Mouse (Mus musculus) limb, embryonic 14.5 days (tissue): Measurements from ENCODE around the gene Fam171a1. TPM values are rescaled to one million over a fixed set of nuclear protein-coding genes. Genes with fewer than 3 reads are reported as not detected.
"Not testable (repeated sequence)": the region's sequence is repeated elsewhere in the genome, so short reads cannot be mapped to it uniquely, and the experiment has no call there.

ENCODE experiments used
- ATAC-seq: fragments of 200-750 bp; cut with Nextera tagmentation; 2 replicates; pipeline ENCODE4 v1.8.0; 2017; ENCODE audit warnings: low read depth, moderate number of reproducible peaks, moderate TSS enrichment; ENCODE audit not compliant: low FRiP score
- DNase-seq: peaks from one replicate; pipeline ENCODE4 v3.0.0-alpha.2; 2015; ENCODE audit warnings: low spot score
- H3K27ac ChIP-seq: fragments of 300-500 bp; sonication (generic); replicated peaks from 2 replicates; pipeline ENCODE4 v1.5.1; 2014; ENCODE audit warnings: low read depth, mild to moderate bottlenecking, low read length, moderate library complexity, mixed read lengths
- H3K27me3 ChIP-seq: fragments of 300-500 bp; sonication (generic); 2 replicates; pipeline ENCODE4 v1.6.1; 2014; ENCODE audit warnings: low read length, mixed read lengths; ENCODE audit not compliant: control insufficient read depth, insufficient read depth
- H3K36me3 ChIP-seq: fragments of 300-500 bp; sonication (generic); 2 replicates; pipeline ENCODE4 v1.6.1; 2014; ENCODE audit warnings: mild to moderate bottlenecking, low read length, moderate library complexity, mixed read lengths; ENCODE audit not compliant: control insufficient read depth, insufficient read depth
- H3K4me1 ChIP-seq: fragments of 300-500 bp; sonication (generic); 2 replicates; pipeline ENCODE4 v1.6.1; 2014; ENCODE audit warnings: antibody characterized with exemption, low read length, mixed read lengths; ENCODE audit not compliant: control insufficient read depth, insufficient read depth
- H3K4me2 ChIP-seq: fragments of 300-500 bp; sonication (generic); replicated peaks from 2 replicates; pipeline ENCODE4 v1.6.1; 2014; ENCODE audit warnings: low read depth, mild to moderate bottlenecking, low read length, moderate library complexity; ENCODE audit not compliant: severe bottlenecking
- H3K4me3 ChIP-seq: fragments of 300-500 bp; sonication (generic); replicated peaks from 2 replicates; pipeline ENCODE4 v1.5.1; 2014; ENCODE audit warnings: low read length
- H3K9ac ChIP-seq: fragments of 300-500 bp; sonication (generic); 2 replicates; pipeline ENCODE4 v1.6.1; 2014; ENCODE audit warnings: mild to moderate bottlenecking, low read depth, low read length, moderate library complexity; ENCODE audit not compliant: severe bottlenecking
- H3K9me3 ChIP-seq: fragments of 300-500 bp; sonication (generic); 2 replicates; pipeline ENCODE4 v1.6.1; 2016; ENCODE audit warnings: low read length; ENCODE audit not compliant: control insufficient read depth
- POLR2A ChIP-seq: fragments of 200-500 bp; IDR thresholded peaks from 2 replicates; pipeline ENCODE4 v1.8.0; 2012; ENCODE audit warnings: inconsistent platforms, mild to moderate bottlenecking, moderate library complexity, borderline replicate concordance; ENCODE audit not compliant: insufficient read depth, insufficient read length; ENCODE audit errors: extremely low read depth
- WGBS: fragments of 180-500 bp; shearing (Covaris S2); extraction: QIAGEN DNeasy Blood & Tissue Kit; methylation state at CpG from one replicate; pipeline ENCODE4 v1.1.7; 2014; 5-methylcytosine and 5-hydroxymethylcytosine counted together
- polyA plus RNA-seq, 2 experiments: library from polyadenylated mRNA; depleted of rRNA in 1 of 2; stranded (reverse) in 1 of 2; unstranded in 1 of 2; fragments of >200 nt; fragmentation: Nextera tagmentation in 1 of 2; extraction: Ambion mirVana in 1 of 2; gene quantifications; 2 replicates each; pipeline versions ENCODE4 v1.2.1 to v1.2.3; 2012 to 2014

The Fam171a1 gene
- polyA plus RNA-seq, 2 experiments, result 31.7 to 32.7 TPM

GRCm38 (mm10) chr2:3200422-3200821, 86.4 kb downstream of the Fam171a1 start:
- H3K4me2 ChIP-seq, result no peak overlapping the region
- H3K27ac ChIP-seq, result no peak overlapping the region

DNA sequence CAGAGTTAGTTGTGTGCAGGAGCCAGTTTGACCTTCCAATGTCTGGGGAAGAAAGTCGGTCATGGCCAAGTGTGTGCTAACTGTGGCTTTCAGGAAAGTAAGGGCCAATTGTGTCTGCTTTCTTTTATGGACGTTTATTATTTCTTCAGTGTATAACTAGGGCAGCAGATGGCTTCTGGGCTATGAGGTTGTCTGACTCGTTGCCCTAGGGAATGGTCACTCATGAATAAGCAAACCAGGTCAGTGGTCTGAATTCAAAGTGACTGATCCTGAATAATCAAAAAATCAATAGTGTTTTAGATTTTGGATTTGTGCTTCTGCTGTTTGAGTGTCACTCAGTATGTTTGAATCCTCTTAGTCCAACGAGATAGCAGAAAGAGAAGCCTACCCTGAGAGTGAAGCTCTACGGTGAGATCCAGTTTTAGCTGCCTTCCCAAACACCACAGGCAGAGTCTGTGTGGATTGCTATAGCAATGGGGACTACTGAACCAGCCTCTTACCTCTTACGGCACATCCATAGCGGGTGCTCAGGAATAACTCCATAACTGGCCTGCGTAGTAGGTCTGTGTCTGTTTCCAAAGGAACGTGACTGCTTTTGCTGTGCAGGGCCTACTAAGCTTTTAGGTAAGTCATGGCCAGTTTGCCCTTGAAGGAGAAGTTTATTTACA, 93.1 kb downstream of the Fam171a1 start:
- no peak overlapping the region for H3K27ac ChIP-seq
- ATAC-seq (no peak), DNase-seq (no peak)
- no peaks in the 10 kb centered on the region for H3K9me3 ChIP-seq
- no peaks in the 10 kb centered on the region for H3K27me3 ChIP-seq
- TF ChIP-seq POLR2A, result no peak
- no peak overlapping the region for H3K9ac ChIP-seq
- H3K4me2 ChIP-seq, result no peak overlapping the region
- 93% methylated on average over 9 of the region's 9 CpGs for WGBS
- peaks cover 24% of the 10 kb centered on the region for H3K36me3 ChIP-seq
- H3K4me1 ChIP-seq, result no peaks in the 10 kb centered on the region
- no peak overlapping the region for H3K4me3 ChIP-seq

More at GRCm38 (mm10) chr2:3200422-3200821, 86.4 kb downstream of the Fam171a1 start:
- ATAC-seq, result no peak
- H3K36me3 ChIP-seq, result peaks cover 19% of the 10 kb centered on the region
- H3K9me3 ChIP-seq, result no peaks in the 10 kb centered on the region
- H3K4me1 ChIP-seq, result no peaks in the 10 kb centered on the region
- no peak overlapping the region for H3K4me3 ChIP-seq
- no peak overlapping the region for H3K9ac ChIP-seq
- 92% methylated on average over 4 of the region's 4 CpGs for WGBS
- no peak for TF ChIP-seq POLR2A
- no peaks in the 10 kb centered on the region for H3K27me3 ChIP-seq
- DNase-seq, result no peak

DNA sequence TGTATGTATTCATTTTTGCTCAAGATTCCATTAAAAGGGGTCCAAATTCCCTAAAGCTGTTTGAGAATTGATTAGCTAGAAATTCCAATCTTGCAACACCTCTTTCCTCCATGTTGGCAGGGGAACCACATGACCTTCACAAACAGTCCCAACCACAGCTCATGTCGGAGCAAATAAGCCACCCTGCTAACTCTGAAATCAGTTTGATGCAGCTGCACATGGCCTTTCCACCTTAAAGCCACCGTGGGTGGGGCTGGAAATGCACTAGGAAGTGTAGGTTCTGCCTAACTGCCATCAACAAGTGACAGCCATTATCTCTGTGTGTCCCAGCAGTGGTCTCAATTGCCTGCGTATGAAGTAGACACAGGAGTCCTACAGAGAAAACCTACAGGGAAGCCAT, 101.5 kb downstream of the Fam171a1 start:
- DNase-seq, result no peak
- H3K4me3 ChIP-seq, result no peak overlapping the region
- H3K36me3 ChIP-seq, result peaks cover 10% of the 10 kb centered on the region
- H3K4me1 ChIP-seq, result 0 out of 2 replicates have a peak, but pooled peaks cover 2% of the 10 kb centered on the region
- ATAC-seq, result no peak
- H3K27ac ChIP-seq, result no peak overlapping the region
- no peak for TF ChIP-seq POLR2A
- H3K9ac ChIP-seq, result no peak overlapping the region
- 75% methylated on average over 3 of the region's 3 CpGs for WGBS
- no peaks in the 10 kb centered on the region for H3K27me3 ChIP-seq
- no peaks in the 10 kb centered on the region for H3K9me3 ChIP-seq
- H3K4me2 ChIP-seq, result no peak overlapping the region

DNA sequence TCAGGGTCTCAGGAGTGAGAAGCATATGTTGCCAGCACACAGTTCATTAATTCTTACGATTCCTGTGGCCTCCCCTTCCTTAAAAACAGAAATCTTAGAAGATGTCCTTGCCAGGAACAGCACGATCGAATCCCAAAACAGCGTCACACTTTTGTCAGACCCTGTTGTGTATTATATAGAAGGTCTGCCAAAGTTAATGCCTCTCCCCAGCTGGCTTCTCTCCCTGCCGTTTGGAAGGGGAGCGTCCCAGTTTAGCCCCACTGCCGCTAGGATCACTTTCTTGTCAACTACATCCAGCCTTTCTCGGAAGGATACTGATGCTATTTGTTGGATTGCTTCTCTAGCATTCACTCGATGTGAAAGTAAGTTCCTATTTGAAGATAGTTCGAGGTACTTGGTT, 102.6 kb downstream of the Fam171a1 start:
- no peak overlapping the region for H3K4me2 ChIP-seq
- H3K4me3 ChIP-seq, result no peak overlapping the region
- no peak overlapping the region for H3K27ac ChIP-seq
- 0 out of 2 replicates have a peak, but pooled peaks cover 2% of the 10 kb centered on the region for H3K4me1 ChIP-seq
- DNase-seq, result no peak
- H3K36me3 ChIP-seq, result peaks cover 10% of the 10 kb centered on the region
- no peaks in the 10 kb centered on the region for H3K27me3 ChIP-seq
- 58% methylated on average over 10 of the region's 10 CpGs for WGBS
- no peak for ATAC-seq
- no peak overlapping the region for H3K9ac ChIP-seq
- H3K9me3 ChIP-seq, result no peaks in the 10 kb centered on the region
- no peak for TF ChIP-seq POLR2A

DNA sequence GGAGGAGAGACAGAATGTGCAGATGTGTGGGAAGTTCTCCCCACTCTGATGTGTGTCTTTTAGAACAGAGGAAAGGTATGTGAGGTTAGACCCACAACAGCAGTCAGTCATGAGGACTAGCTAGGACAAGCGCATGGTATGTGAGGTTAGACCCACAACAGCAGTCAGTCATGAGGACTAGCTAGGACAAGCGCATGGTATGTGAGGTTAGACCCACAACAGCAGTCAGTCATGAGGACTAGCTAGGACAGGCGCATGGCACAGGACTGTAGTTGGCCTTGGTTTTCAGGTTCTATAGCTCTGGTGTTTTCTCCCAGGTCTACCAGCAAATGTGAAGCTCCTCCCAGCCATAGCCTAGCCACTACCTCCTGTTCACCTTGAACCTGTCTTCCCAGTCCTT, 103.6 kb downstream of the Fam171a1 start:
- not testable (repeated sequence) for H3K4me1 ChIP-seq, H3K9me3 ChIP-seq, H3K4me3 ChIP-seq, DNase-seq, H3K27ac ChIP-seq, H3K27me3 ChIP-seq, ATAC-seq, H3K4me2 ChIP-seq, H3K9ac ChIP-seq
- WGBS, result 100% methylated on average over 3 of the region's 3 CpGs
- peaks cover 10% of the 10 kb centered on the region for H3K36me3 ChIP-seq
